Mouse (Mus musculus) cortical plate, adult 2 months (tissue): ENCODE measurements around the gene 1700029F12Rik. TPM values are rescaled to one million over a fixed set of nuclear protein-coding genes. Genes with fewer than 3 reads are reported as not detected.
"Not testable (repeated sequence)": the region's sequence is repeated elsewhere in the genome, so short reads cannot be mapped to it uniquely, and the experiment has no call there.

Experiments
- H3K27ac ChIP-seq: fragments of 200-500 bp; 2 replicates; pipeline ENCODE4 v1.5.1; 2012; ENCODE audit warnings: low read length, control low read depth, inconsistent platforms; ENCODE audit not compliant: insufficient read depth
- H3K4me1 ChIP-seq: fragments of 200-500 bp; 2 replicates; pipeline ENCODE4 v1.6.1; 2011; ENCODE audit warnings: low read length; ENCODE audit not compliant: control insufficient read depth, insufficient read depth
- H3K4me3 ChIP-seq: fragments of 200-500 bp; 2 replicates; pipeline ENCODE4 v1.5.1; 2011; ENCODE audit warnings: mild to moderate bottlenecking, low read length, control low read depth; ENCODE audit not compliant: insufficient read depth
- CTCF ChIP-seq: fragments of 200-500 bp; IDR thresholded peaks from 2 replicates; pipeline ENCODE4 v1.5.1; 2011; ENCODE audit warnings: mild to moderate bottlenecking, control low read depth, low read length; ENCODE audit not compliant: insufficient read depth; ENCODE audit errors: extremely low read depth
- POLR2A ChIP-seq: fragments of 200-500 bp; IDR thresholded peaks from 2 replicates; pipeline ENCODE4 v1.6.1; 2011; ENCODE audit warnings: mild to moderate bottlenecking, low read length, control low read depth; ENCODE audit not compliant: insufficient read depth; ENCODE audit errors: extremely low read depth
- polyA plus RNA-seq: library from polyadenylated mRNA; depleted of rRNA; stranded (reverse); fragments of >200 nt; gene quantifications from 2 replicates; pipeline ENCODE4 v1.2.3, GENCODE M21; 2012

Gene 1700029F12Rik
- polyA plus RNA-seq, 1 experiment: not detected

DNA sequence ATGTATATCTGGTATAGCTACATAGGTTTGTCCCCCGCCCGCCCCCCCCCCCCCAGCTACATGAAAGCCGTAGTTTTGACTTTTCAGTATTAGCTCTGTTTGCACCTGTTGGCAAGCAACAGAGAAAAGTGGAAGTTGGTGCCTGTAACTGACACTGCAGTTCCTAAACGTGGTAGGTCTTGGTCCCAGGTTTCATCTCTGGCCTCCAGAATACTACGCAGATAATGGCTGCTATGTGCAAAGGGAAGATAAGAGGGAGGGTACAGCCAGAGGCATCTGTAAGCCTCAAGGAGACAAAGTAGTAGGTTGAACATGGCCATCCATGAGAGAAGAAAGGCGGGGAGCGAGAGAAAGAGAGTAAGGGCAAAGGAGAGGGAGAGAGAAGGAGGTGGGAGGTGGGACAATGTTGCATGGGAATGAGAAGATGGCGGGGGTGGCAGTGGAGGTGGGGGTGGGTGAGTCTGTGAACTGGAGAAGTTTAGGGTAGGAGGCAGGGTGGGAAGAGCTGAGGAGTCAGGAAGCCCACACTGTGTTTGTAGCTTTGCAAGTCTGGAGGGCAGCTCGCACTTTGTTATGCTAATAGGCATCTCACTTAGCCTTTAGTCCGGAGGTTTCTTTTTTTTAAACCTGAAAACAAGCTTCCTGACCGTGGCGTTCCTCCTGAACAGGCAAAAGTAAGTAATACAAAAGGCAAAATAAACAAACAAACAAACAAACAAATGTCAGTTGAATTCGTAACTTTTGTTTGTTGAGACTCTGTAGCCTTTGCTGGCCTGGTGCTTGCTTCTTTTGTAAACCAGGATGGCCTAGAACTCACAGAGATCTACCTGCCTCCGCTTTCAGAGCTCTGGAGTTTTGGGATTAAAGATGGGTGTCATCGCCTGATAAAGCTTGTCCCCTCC is 32.7 kb upstream of the 1700029F12Rik start, which contains the start of gene Fam169a:
Gene Fam169a (plus strand): TSS at position 638 of the 902 bp plus-strand sequence.
- no peaks in the 10 kb centered on the region for H3K4me1 ChIP-seq
- no peak within 1 kb of the TSS for H3K27ac ChIP-seq
- H3K4me3 ChIP-seq: no peak within 1 kb of the TSS
- TF ChIP-seq POLR2A (no peak), CTCF (no peak)

DNA sequence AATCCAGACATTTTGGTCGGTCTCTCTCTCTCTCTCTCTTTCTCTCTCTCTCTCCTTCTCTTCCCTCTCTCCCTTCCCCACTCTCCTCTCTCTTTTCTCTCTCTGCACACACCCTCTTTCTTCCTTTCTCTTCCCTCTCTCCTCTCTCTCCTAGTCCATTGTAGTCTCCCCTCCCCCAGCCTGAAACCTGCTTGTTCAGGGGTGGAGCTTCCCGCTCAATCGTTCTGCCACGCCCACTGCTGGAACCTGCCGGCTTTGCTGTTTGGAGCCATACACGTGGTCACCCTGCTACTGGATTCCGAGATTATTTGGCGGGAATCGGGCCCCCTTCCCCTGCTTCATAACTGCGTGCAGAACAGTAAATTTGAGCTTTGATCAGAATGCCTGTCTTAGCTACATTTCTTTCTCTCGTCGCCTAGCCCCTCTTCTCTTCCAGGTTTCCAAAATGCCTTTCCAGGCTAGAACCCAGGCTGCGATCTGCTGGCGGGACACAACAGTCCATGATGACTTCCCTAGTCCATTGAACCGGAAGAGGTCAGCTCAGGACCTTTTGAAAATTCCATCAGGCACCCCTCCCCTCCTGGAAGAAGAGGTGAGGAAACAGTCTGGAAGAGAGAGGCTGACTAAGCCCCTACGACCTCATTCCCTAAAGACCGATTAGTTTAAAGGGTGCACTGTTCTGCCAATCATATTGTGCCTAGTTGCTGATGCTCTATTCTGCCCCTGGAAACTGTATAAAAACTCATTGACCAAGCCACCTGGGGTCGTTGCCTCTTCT is 30.9 kb upstream of the 1700029F12Rik start:
- not testable (repeated sequence) for H3K4me3 ChIP-seq, H3K4me1 ChIP-seq, H3K27ac ChIP-seq

DNA sequence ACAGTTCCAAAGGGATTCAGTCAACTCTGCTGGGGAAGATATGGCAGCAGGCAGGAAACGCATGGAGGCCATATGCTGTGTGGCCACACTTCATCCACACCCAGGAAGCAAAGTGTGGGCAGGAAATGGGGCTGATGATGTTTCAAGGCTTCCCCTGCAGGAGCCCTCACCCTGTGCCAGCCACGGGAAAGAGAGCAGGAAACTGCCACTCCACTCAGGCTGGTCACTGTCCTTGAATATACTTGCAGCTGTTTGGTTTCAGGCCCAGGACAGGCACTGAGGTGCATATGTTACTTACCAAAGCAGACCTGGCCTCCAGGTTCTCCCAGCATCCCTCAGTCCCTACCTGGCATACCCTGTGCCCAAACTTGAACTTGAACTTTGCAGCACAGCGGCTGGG is 30.3 kb upstream of the 1700029F12Rik start:
- Histone ChIP-seq H3K4me3 (no peak overlapping the region), H3K27ac (no peak overlapping the region), H3K4me1 (no peaks in the 10 kb centered on the region)
- TF ChIP-seq POLR2A (no peak), CTCF (no peak)

DNA sequence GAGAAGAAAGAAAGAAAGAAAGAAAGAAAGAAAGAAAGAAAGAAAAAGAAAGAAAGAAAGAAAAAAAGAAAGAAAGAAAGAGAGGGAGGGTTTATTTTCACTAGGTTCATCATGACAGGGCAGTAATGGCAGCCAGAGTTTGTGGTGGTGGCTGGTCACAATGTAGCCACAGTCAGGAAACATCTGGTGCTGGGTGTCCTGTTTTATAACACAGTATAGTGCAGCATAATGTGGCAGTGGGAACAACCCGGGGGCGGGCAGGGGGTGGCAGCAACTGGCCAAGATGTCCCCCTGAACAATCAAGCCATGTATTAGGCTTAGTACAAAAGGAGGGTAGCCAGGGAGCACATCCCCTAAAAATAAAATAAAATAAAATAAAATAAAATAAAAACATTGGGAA is 29.3 kb upstream of the 1700029F12Rik start:
- no peaks in the 10 kb centered on the region for H3K4me1 ChIP-seq
- no peak overlapping the region for H3K27ac ChIP-seq
- no peak overlapping the region for H3K4me3 ChIP-seq
- TF ChIP-seq POLR2A (no peak), CTCF (no peak)

DNA sequence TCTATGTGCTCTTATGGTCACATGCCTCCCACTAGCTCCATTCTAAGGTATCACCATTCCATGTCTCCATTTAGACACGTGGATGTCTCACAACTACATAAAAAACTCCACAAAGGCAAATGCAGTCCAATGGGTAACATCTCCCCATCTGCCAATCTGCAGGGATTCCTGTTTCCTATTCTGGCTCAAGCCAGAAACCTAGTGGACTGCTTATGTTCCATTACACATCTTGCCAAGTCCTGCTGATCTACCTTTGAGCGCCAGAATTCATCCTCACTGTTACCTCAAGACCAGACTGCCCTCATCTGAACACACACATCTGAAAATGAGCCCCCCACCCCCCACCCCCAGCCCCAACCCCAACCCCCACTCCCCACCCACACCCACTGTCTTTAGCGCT is 28.0 kb upstream of the 1700029F12Rik start:
- TF ChIP-seq POLR2A (no peak), CTCF (no peak)
- no peak overlapping the region for H3K4me3 ChIP-seq
- H3K4me1 ChIP-seq: no peaks in the 10 kb centered on the region
- H3K27ac ChIP-seq: no peak overlapping the region

DNA sequence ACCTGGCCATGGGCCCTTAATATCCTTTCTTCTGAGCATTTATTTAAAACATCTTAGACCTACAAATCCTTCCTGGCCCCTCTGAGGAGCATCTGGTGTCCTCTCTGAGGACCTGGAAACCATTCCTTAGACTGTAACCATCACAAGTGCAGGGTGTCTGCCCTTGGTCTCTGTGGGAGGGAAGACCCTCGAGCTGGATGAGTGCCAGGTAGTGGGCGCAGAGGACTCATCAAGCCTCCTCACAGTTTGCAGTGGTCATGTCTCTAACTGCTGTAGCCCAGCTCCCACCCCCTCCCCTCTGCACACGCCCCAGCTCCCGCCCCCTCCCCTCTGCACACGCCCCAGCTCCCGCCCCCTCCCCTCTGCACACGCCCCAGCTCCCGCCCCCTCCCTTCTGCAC is 26.2 kb upstream of the 1700029F12Rik start:
- Histone ChIP-seq H3K27ac (no peak overlapping the region), H3K4me1 (no peaks in the 10 kb centered on the region), H3K4me3 (no peak overlapping the region)
- TF ChIP-seq CTCF: no peak
- no peak for TF ChIP-seq POLR2A

DNA sequence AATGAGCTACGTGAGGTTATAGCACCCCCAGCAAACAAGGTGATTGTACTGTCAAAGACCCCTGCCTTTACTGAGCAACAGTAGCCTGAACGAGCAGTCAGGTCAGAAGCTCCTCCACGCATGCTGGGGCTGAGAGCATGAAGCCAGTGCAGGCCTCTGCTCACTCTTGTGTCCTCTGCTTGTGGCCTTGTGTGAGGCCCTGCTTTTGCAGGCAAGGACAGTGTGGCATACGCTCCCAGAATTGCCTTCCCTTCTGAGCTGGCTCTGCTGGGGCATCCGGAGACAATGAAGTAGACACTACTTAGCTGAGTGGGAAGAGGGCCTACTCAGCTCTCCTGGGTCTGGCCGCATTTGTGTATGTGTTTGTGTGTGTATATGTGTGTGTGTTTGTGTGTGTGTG is 25.6 kb upstream of the 1700029F12Rik start:
- no peak for TF ChIP-seq CTCF
- no peak for TF ChIP-seq POLR2A
- Histone ChIP-seq H3K27ac (no peak overlapping the region), H3K4me1 (no peaks in the 10 kb centered on the region), H3K4me3 (no peak overlapping the region)

DNA sequence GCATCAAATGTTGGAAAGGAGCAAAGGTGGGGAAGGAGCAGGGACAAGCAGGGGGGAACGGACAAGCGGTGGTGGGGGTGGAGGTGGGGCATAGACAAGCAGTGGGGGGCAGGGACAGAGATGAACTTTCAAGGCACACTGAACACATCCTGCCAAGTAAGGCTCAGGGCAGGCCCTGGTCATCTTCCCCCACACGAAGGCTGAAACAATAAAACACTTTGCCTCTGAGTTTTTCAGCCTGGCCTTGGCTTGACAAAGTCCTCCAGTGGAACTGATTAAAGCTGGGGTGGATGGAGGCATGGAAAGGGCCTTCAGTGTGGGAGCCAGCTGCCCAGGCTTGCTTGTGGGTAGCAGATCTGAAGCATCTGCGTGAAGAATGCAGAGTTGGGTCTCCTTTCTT is 23.7 kb upstream of the 1700029F12Rik start:
- no peak overlapping the region for H3K27ac ChIP-seq
- TF ChIP-seq CTCF (no peak), POLR2A (no peak)
- no peaks in the 10 kb centered on the region for H3K4me1 ChIP-seq

DNA sequence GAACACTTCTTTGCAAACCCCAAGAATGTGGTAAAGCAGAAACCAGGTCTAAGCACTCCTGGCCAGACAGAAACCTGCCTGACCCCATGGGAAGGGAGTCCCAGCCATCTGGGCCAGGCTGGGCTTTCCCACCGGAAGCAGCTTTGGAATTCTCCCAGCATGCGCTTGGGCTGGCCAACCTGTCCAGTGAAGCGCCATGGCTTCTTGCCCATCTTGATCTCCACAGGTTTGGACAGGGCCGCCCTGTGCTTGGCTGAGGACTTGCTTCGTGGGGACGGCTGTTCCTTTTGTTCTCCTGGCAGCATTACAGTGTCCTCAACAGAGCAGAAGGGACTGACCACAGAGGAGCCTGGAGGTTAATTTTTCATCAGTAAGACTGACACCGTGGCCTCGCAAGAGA is 19.7 kb upstream of the 1700029F12Rik start:
- Histone ChIP-seq H3K27ac (no peak overlapping the region), H3K4me3 (no peak overlapping the region), H3K4me1 (no peaks in the 10 kb centered on the region)
- TF ChIP-seq CTCF (no peak), POLR2A (no peak)

More for the DNA sequence above, 23.7 kb upstream of the 1700029F12Rik start:
- no peak overlapping the region for H3K4me3 ChIP-seq

DNA sequence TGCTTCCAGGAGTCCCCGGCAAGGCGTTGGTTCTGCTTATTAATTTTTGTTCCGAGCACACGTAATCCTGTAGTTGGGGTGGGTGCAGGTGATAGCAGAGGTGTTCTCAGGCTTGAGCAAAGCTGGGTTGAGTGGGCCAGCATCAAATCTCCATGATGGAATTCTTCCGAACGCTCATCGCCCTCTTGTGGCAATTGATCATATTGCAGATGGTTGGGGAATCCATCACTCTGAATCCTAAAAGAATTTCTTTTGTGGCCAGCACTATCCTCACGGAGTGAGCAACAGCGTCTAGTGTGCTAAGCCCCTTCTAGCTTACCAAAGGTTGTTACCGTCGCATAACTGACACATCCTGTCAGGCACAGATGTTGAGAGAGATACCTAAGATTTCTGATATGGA is 18.5 kb upstream of the 1700029F12Rik start:
- Histone ChIP-seq H3K27ac (no peak overlapping the region), H3K4me1 (no peaks in the 10 kb centered on the region), H3K4me3 (no peak overlapping the region)
- TF ChIP-seq CTCF (peak; percentile 82), POLR2A (no peak)
